Mouse (Mus musculus) testis, adult 2 months (tissue): Measurements from ENCODE around the gene Akap9. TPM values are rescaled to one million over a fixed set of nuclear protein-coding genes. Genes with fewer than 3 reads are reported as not detected.

Experiments
- H3K27ac ChIP-seq: fragments of 200-500 bp; 2 replicates; pipeline ENCODE4 v1.5.1; 2012; ENCODE audit warnings: low read depth, low read length; ENCODE audit not compliant: control insufficient read depth, insufficient read depth
- H3K27me3 ChIP-seq: fragments of 200-500 bp; 2 replicates; pipeline ENCODE4 v1.6.1; 2012; ENCODE audit warnings: mild to moderate bottlenecking, low read length, moderate library complexity; ENCODE audit not compliant: control insufficient read depth, insufficient read depth
- H3K36me3 ChIP-seq: fragments of 200-500 bp; 2 replicates; pipeline ENCODE4 v1.6.1; 2012; ENCODE audit warnings: mild to moderate bottlenecking, low read length; ENCODE audit not compliant: control insufficient read depth, insufficient read depth
- H3K4me1 ChIP-seq: fragments of 200-500 bp; 2 replicates; pipeline ENCODE4 v1.6.1; 2012; ENCODE audit warnings: low read length; ENCODE audit not compliant: control insufficient read depth, insufficient read depth
- H3K4me3 ChIP-seq: fragments of 200-500 bp; 2 replicates; pipeline ENCODE4 v1.5.1; 2012; ENCODE audit warnings: low read depth, mild to moderate bottlenecking, low read length, moderate library complexity, mixed read lengths; ENCODE audit not compliant: control insufficient read depth
- CTCF ChIP-seq: fragments of 200-500 bp; IDR thresholded peaks from 2 replicates; pipeline ENCODE4 v1.5.1; 2012; ENCODE audit warnings: low read depth, mild to moderate bottlenecking, inconsistent platforms, low read length, moderate library complexity; ENCODE audit not compliant: control insufficient read depth, insufficient read depth, insufficient replicate concordance
- POLR2A ChIP-seq: fragments of 200-500 bp; IDR thresholded peaks from 2 replicates; pipeline ENCODE4 v1.6.1; 2012; ENCODE audit warnings: low read depth, mild to moderate bottlenecking, inconsistent platforms, low read length, moderate library complexity; ENCODE audit not compliant: control insufficient read depth
- polyA plus RNA-seq: library from polyadenylated mRNA; depleted of rRNA; stranded (reverse); fragments of >200 nt; gene quantifications from 2 replicates; pipeline ENCODE4 v1.2.3, GENCODE M21; 2012

Akap9 gene
- polyA plus RNA-seq, 1 experiment, result 11.5 TPM

DNA sequence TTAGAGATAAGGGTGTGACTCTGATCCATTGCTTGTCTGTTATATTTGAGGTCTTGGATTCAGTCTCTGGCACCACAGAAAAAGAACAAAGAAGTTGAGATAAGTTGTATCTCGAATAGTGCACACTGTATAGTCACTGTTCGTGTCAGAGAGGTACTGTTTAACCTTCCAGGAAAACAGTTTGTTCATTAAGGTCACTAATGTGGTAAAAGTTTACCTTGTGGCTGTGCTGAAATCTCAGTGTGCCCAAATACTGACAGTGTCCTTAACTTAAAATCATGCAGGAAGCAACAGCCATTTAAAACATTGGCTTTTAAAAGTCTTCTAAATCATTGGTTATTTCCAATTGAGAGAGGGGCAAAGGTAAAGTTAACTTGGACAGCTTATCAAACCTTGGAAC is 43.1 kb downstream of the Akap9 start:
- Histone ChIP-seq H3K36me3 (no peaks in the 10 kb centered on the region), H3K4me3 (no peak overlapping the region)
- no peak for TF ChIP-seq POLR2A
- TF ChIP-seq CTCF, result no peak

DNA sequence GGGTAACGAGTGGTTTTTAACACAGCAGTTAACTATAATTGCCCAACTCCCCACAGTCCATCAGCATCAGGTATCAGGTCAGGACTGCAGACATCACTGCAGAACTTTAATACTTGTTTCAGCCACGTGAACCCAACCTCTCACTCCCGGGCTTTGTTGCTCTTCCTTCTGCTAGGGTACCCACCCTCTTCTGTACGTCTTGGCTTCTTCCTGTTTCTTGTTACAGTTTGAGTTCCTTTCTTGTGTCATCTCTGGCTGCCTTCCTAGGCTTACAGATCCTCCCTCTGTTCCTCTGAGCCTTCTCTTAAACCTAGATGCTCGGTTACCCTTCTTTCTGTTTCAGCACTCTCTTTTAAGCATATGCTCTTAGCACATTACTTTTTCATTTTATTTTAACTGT is 45.9 kb downstream of the Akap9 start:
- Histone ChIP-seq H3K27ac (no peak overlapping the region), H3K36me3 (no peaks in the 10 kb centered on the region; the same call in 1 of the 2 replicates), H3K4me3 (no peak overlapping the region), H3K4me1 (no peaks in the 10 kb centered on the region), H3K27me3 (no peaks in the 10 kb centered on the region)
- no peak for TF ChIP-seq POLR2A
- TF ChIP-seq CTCF, result no peak

More for the DNA sequence above, 43.1 kb downstream of the Akap9 start:
- no peaks in the 10 kb centered on the region for H3K4me1 ChIP-seq
- no peaks in the 10 kb centered on the region for H3K27me3 ChIP-seq
- H3K27ac ChIP-seq, result no peak overlapping the region

DNA sequence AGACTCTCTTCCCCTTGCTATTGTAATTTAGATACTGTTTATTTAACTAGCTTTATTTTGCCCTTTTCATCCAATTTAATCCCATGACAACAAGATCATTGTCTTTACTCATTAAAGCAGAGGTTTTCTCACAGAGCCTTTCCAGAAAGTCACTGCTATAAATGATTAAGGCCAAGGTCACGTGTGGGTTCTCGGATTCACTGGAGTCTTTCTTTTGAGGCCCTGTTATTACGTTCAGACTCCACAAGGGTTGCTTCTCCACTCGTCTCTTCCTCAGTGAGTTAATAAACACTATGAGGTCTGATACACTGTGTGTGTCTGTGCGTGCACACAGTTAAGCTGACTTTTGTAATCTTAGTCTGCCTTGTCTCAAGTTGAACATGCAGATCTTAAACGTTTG is 47.0 kb downstream of the Akap9 start:
- no peaks in the 10 kb centered on the region for H3K27me3 ChIP-seq
- no peak overlapping the region for H3K27ac ChIP-seq
- no peaks in the 10 kb centered on the region; the same call in 1 of the 2 replicates for H3K36me3 ChIP-seq
- TF ChIP-seq CTCF (no peak), POLR2A (no peak)
- no peaks in the 10 kb centered on the region for H3K4me1 ChIP-seq
- no peak overlapping the region for H3K4me3 ChIP-seq

DNA sequence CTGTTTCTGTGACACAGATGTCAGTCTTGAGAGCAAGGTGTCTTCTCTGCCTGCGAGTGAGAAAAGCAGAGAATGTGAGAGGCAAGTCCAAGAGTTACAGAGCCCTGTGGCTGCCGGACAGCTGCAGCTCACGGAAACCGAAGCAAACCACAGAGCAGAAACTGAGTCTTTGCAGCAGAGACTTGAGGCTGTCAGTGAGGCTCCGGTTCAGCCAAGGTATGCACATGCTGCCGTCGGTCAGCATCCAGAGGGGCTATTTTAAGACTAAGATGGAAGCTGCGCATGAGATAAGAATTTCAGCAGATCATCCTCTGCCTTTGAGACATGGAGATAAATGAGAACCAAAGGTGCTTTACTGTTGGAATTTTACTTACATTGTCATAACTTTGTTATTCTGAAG is 48.3 kb downstream of the Akap9 start:
- no peak overlapping the region for H3K4me3 ChIP-seq
- no peak overlapping the region for H3K27ac ChIP-seq
- no peaks in the 10 kb centered on the region for H3K4me1 ChIP-seq
- H3K36me3 ChIP-seq, result no peaks in the 10 kb centered on the region; the same call in 1 of the 2 replicates
- TF ChIP-seq POLR2A (no peak), CTCF (no peak)
- no peaks in the 10 kb centered on the region for H3K27me3 ChIP-seq

DNA sequence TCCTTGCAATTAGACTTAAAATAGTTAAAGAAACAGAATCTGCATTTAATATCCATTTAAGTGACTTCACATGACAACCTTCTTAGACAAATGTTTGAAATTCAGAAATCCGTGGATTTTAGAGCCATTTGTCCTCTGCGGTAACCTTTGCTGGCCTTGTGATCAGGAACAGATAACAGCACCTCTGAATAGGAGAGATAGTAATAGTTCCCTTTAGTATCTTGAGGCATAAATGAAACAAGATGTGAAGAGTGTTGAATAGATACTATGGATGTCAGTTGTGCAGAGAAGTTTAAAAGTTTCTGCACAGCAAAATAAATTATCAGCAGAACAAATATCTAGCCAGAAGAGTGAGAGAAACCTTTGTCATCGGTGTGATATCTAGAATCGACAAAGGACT is 50.0 kb downstream of the Akap9 start:
- Histone ChIP-seq H3K27me3 (no peaks in the 10 kb centered on the region), H3K36me3 (no peaks in the 10 kb centered on the region; the same call in 1 of the 2 replicates), H3K4me3 (no peak overlapping the region), H3K27ac (no peak overlapping the region), H3K4me1 (no peaks in the 10 kb centered on the region)
- TF ChIP-seq POLR2A (no peak), CTCF (no peak)

DNA sequence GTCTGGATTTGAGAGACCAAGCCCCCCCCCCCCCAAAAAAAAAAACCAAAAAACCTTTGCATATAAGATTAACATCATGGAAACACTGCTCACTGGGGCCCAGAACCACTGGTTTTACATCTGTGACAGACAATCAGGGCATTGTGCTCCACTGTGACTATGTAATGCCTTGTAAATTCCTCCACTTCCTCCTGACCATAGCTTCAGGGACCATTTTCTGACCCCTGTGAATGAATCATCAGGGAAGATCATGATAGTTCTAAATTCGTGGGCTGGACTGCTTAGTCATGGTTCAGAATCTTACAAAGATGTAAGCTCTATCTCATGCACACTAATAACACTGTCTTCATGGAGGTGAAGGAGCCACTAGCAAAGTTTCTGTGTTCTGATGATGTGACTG is 61.8 kb downstream of the Akap9 start:
- Histone ChIP-seq H3K27me3 (no peaks in the 10 kb centered on the region), H3K27ac (no peak overlapping the region), H3K36me3 (no peaks in the 10 kb centered on the region), H3K4me3 (no peak overlapping the region), H3K4me1 (no peaks in the 10 kb centered on the region)
- TF ChIP-seq POLR2A (no peak), CTCF (no peak)

DNA sequence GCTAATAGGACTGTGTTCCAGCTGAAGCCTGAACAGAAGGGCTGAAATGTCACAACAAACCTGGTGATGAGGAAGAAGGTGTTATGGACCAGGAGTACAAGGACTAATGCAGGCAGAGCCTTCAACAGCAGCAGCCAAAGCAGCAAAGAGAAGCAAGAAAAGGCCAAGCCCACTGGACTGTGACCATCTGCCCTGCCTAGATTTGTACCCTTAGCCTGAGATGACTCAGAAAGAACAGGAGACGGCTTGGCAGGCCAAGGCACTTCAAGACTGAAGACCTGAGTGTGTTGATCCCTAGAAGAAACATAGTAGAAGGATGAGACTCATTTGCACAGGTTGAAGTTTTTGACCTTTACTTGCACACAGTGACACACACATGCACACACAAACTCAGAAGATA is 62.6 kb downstream of the Akap9 start:
- TF ChIP-seq CTCF (no peak), POLR2A (no peak)
- Histone ChIP-seq H3K27me3 (no peaks in the 10 kb centered on the region), H3K36me3 (no peaks in the 10 kb centered on the region)

More for the DNA sequence above, 62.6 kb downstream of the Akap9 start:
- no peaks in the 10 kb centered on the region for H3K4me1 ChIP-seq
- H3K27ac ChIP-seq, result no peak overlapping the region
- H3K4me3 ChIP-seq, result no peak overlapping the region
